Mouse (Mus musculus): ENCODE measurements around the gene Gpn3. TPM values are rescaled to one million over a fixed set of nuclear protein-coding genes. Genes with fewer than 3 reads are reported as not detected.

The Gpn3 gene
- polyA plus RNA-seq, 1 experiment from 2014 or later = 68.6 TPM

DNA sequence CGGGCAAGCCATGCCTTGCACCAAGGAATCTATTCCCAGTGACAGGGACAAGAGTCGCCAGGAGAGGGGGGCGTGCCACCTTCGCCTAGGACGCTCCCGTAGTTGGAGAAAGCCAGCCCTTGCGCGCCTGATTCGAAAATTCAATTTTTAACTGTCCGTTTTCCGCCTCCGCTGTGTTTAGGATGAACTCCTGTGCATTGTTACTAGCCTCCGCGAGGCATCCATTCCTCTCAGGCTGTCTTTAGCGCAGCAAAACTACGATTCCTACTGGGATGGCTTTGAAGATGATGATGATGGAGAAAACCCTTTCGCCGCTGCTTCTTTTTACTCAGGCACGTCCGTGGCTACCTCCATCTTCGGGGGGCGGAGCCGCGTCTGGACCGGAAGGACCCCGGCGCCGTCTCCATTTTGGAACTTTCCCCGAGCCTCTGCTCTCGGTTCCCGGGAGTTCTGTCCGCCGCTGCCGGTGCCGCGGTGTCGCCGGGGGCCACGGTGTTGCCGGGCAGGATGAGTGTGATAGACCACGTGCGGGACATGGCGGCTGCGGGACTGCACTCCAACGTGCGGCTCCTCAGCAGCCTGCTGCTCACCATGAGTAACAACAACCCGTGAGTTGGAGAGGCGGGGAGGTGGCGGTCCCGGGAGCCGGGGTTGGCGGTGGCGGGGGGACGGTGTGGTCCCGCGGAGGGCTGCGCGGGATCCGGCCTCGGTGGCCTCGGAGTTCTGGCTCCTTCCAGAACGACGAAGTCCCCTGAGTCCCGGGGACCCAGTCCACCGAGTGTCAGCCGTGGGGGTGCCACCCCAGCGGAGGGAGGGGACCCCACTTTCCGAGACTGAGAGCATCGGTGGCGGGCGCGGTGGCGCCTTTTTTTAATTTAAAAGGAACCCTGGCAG, 50.6 kb downstream of the Gpn3 start:
- peak overlapping the region; percentile 89 for H3K27ac ChIP-seq (ENCODE audit: low read length)
- no peaks in the 10 kb centered on the region for H3K36me3 ChIP-seq (ENCODE audit: control insufficient read depth, insufficient read depth)
- peak overlapping the region; percentile 96 for H3K9ac ChIP-seq (ENCODE audit: low read length)
- under 1% methylated on average over 73 of the region's 73 CpGs for WGBS
- no peaks in the 10 kb centered on the region for H3K9me3 ChIP-seq (replicated peaks; ENCODE audit: control insufficient read depth, low read length)
- peak overlapping the region; percentile 92 for H3K4me3 ChIP-seq (ENCODE audit: low read length)
- H3K4me2 ChIP-seq (ENCODE audit: low read depth, low read length) = peak overlapping the region; percentile 91
- peak; percentile 85 for ATAC-seq (replicated peaks; ENCODE audit: extremely low read depth, insufficient read depth, low FRiP score)
- H3K4me1 ChIP-seq (ENCODE audit: control insufficient read depth, insufficient read depth, low read length) = peaks cover 18% of the 10 kb centered on the region
- no peaks in the 10 kb centered on the region for H3K27me3 ChIP-seq (ENCODE audit: control insufficient read depth, insufficient read depth, low read length)

DNA sequence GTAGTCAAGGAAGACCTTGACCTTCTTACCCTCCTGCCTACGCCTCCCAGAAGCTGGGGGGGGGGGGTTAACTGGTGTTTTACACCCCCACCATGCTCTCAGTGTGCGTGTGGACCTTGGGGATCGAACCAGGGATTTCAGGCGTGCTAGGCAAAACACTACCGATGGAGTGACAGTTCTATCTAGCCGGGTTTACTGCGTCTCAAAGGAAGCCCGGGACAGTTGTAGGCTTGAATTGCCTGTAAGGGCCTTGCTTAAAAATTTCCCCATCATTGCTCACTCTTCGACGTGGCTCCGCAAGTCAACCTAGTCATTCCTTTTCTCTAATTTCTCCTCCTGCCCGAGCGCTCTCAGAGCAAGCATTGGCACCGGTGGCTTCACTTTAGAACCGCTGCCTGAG, 51.4 kb downstream of the Gpn3 start:
- Histone ChIP-seq H3K9ac (ENCODE audit: low read length) (peak overlapping the region; percentile 96), H3K4me3 (ENCODE audit: low read length) (peak overlapping the region; percentile 92), H3K36me3 (ENCODE audit: control insufficient read depth, insufficient read depth) (peaks cover under 1% of the 10 kb centered on the region), H3K4me2 (ENCODE audit: low read depth, low read length) (peak overlapping the region; percentile 91), H3K9me3 (replicated peaks; ENCODE audit: control insufficient read depth, low read length) (no peaks in the 10 kb centered on the region), H3K27me3 (ENCODE audit: control insufficient read depth, insufficient read depth, low read length) (no peaks in the 10 kb centered on the region), H3K27ac (ENCODE audit: low read length) (no peak overlapping the region), H3K4me1 (ENCODE audit: control insufficient read depth, insufficient read depth, low read length) (peaks cover 18% of the 10 kb centered on the region)
- no peak for ATAC-seq (replicated peaks; ENCODE audit: extremely low read depth, insufficient read depth, low FRiP score)
- WGBS = 22% methylated on average over 15 of the region's 15 CpGs

DNA sequence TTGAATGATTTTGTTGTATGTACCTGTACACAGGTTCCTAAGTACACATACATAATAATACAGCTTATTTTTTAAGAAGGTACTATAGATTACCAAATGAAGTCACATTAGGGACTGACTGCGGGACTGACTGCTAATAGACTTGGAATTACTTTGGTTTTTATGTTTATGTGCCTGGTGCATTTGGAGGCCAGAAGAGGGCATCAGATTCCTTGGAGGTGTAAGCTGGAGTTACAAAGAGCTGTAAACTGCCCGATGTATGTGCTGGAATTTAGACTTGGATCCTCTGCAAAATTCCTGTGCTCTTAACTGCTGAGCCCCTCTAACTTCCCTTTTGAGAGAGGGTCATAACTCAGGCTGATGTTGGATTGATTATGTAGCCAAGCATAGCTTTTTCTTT, 53.9 kb downstream of the Gpn3 start:
- ATAC-seq (replicated peaks; ENCODE audit: extremely low read depth, insufficient read depth, low FRiP score) = no peak
- Histone ChIP-seq H3K36me3 (ENCODE audit: control insufficient read depth, insufficient read depth) (peaks cover 21% of the 10 kb centered on the region), H3K27me3 (ENCODE audit: control insufficient read depth, insufficient read depth, low read length) (no peaks in the 10 kb centered on the region), H3K4me2 (ENCODE audit: low read depth, low read length) (no peak overlapping the region), H3K9me3 (replicated peaks; ENCODE audit: control insufficient read depth, low read length) (no peaks in the 10 kb centered on the region), H3K9ac (ENCODE audit: low read length) (no peak overlapping the region), H3K27ac (ENCODE audit: low read length) (no peak overlapping the region), H3K4me3 (ENCODE audit: low read length) (no peak overlapping the region), H3K4me1 (ENCODE audit: control insufficient read depth, insufficient read depth, low read length) (peaks cover 18% of the 10 kb centered on the region)
- WGBS = 73% methylated on average over 2 of the region's 2 CpGs

DNA sequence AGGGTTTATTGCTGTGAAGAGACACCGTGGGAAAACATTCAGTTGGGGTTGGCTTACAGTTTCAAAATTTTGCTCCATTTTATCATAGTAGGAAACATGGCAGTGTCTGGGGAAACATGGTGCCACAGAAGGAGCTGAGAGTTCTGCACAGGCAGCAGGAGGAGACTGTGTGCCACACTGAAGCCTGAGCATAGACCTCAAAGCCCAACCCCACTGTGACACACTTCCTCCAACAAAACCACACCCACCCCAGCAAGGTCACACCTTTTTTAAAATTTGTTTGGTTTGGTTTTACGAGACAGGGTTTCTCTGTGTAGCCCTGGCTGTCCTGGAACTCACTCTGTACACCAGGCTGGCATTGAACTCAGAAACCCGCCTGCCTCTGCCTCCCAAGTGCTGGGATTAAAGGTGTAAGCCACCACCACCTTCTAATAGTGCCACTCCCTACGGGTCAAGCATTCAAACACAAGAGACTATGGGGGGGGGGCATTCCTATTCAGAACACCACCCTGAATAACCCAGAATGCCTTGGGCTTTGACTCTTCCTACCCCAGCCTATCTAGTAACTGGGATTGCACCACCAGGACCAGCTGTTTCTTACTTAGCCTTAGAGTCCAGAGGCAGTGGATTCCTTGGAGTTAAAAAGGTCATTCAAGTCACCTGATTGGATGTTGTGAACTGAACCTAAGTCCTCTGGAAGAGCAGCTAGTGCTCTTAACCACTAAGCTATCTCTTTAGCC, 58.5 kb downstream of the Gpn3 start:
- H3K4me2 ChIP-seq (ENCODE audit: low read depth, low read length) = no peak overlapping the region
- H3K27ac ChIP-seq (ENCODE audit: low read length) = no peak overlapping the region
- no peak overlapping the region for H3K9ac ChIP-seq (ENCODE audit: low read length)
- H3K36me3 ChIP-seq (ENCODE audit: control insufficient read depth, insufficient read depth) = peaks cover 66% of the 10 kb centered on the region
- 90% methylated on average over 4 of the region's 4 CpGs for WGBS
- H3K27me3 ChIP-seq (ENCODE audit: control insufficient read depth, insufficient read depth, low read length) = no peaks in the 10 kb centered on the region
- peaks cover 2% of the 10 kb centered on the region; the same call in 1 of the 2 replicates for H3K4me1 ChIP-seq (ENCODE audit: control insufficient read depth, insufficient read depth, low read length)
- ATAC-seq (replicated peaks; ENCODE audit: extremely low read depth, insufficient read depth, low FRiP score) = no peak
- H3K4me3 ChIP-seq (ENCODE audit: low read length) = no peak overlapping the region
- H3K9me3 ChIP-seq (replicated peaks; ENCODE audit: control insufficient read depth, low read length) = no peaks in the 10 kb centered on the region

DNA sequence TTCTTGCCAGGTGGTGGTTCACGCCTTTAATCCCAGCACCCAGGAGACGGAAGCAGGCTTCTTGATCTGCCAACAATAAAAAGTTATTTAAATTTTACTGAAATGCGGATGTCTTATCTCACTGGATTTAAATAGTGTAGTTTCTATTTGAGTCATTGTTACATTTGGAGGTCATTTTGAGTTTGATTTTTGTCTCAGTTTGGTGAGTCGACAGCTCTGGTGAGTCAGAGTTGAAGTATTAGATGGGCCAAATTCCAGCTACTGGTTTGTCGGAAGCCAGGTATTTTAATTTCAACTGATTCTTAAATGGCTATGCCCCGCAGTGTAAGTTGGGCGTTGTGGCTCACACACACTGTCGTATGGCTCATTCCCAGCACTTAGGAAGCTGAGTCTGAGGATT, 59.5 kb downstream of the Gpn3 start:
- no peak for ATAC-seq (replicated peaks; ENCODE audit: extremely low read depth, insufficient read depth, low FRiP score)
- H3K27ac ChIP-seq (ENCODE audit: low read length) = no peak overlapping the region
- H3K9ac ChIP-seq (ENCODE audit: low read length) = no peak overlapping the region
- no peak overlapping the region for H3K4me3 ChIP-seq (ENCODE audit: low read length)
- WGBS = 72% methylated on average over 8 of the region's 8 CpGs
- H3K9me3 ChIP-seq (replicated peaks; ENCODE audit: control insufficient read depth, low read length) = no peaks in the 10 kb centered on the region
- no peak overlapping the region for H3K4me2 ChIP-seq (ENCODE audit: low read depth, low read length)
- peaks cover 2% of the 10 kb centered on the region; the same call in 1 of the 2 replicates for H3K4me1 ChIP-seq (ENCODE audit: control insufficient read depth, insufficient read depth, low read length)
- H3K27me3 ChIP-seq (ENCODE audit: control insufficient read depth, insufficient read depth, low read length) = no peaks in the 10 kb centered on the region
- peaks cover 76% of the 10 kb centered on the region for H3K36me3 ChIP-seq (ENCODE audit: control insufficient read depth, insufficient read depth)

Other genes starting within 250 kb of the Gpn3 start
- gene Ccdc63, start 231.1 kb upstream of the Gpn3 start, polyA plus RNA-seq (2015; fragmentation: Nextera tagmentation; extraction: Ambion mirVana) = 0.12 and 0.56 TPM in 2 replicates
- 237 and 248 TPM in 2 replicates for gene Ppp1cc, start 213.6 kb upstream of the Gpn3 start, polyA plus RNA-seq (2015; fragmentation: Nextera tagmentation; extraction: Ambion mirVana)
- gene Hvcn1, start 165.1 kb upstream of the Gpn3 start, polyA plus RNA-seq (2015; fragmentation: Nextera tagmentation; extraction: Ambion mirVana) = 3.8 and 5.7 TPM in 2 replicates
- 2.9 and 3.2 TPM in 2 replicates for gene Tctn1, start 107.4 kb upstream of the Gpn3 start, polyA plus RNA-seq (2015; fragmentation: Nextera tagmentation; extraction: Ambion mirVana)
- gene Pptc7, start 87.5 kb upstream of the Gpn3 start, polyA plus RNA-seq (2015; fragmentation: Nextera tagmentation; extraction: Ambion mirVana) = 15.0 and 15.5 TPM in 2 replicates
- gene Rad9b, start 17.6 kb upstream of the Gpn3 start, polyA plus RNA-seq (2015; fragmentation: Nextera tagmentation; extraction: Ambion mirVana) = 8.1 and 11.0 TPM in 2 replicates
- gene Vps29, start 17.5 kb upstream of the Gpn3 start, polyA plus RNA-seq (2015; fragmentation: Nextera tagmentation; extraction: Ambion mirVana) = 198 and 200 TPM in 2 replicates
- 50.7 and 51.7 TPM in 2 replicates for gene Fam216a, start 488 bp downstream of the Gpn3 start, polyA plus RNA-seq (2015; fragmentation: Nextera tagmentation; extraction: Ambion mirVana)
- gene Arpc3, start 20.0 kb downstream of the Gpn3 start, polyA plus RNA-seq (2015; fragmentation: Nextera tagmentation; extraction: Ambion mirVana) = 97.0 and 118 TPM in 2 replicates
- gene Anapc7, start 49.8 kb downstream of the Gpn3 start, polyA plus RNA-seq (2015; fragmentation: Nextera tagmentation; extraction: Ambion mirVana) = 39.4 and 40.2 TPM in 2 replicates
- 306 and 316 TPM in 2 replicates for gene Atp2a2, start 130.3 kb downstream of the Gpn3 start, polyA plus RNA-seq (2015; fragmentation: Nextera tagmentation; extraction: Ambion mirVana)
- gene Ift81, start 242.6 kb downstream of the Gpn3 start, polyA plus RNA-seq (2015; fragmentation: Nextera tagmentation; extraction: Ambion mirVana) = 30.6 and 33.1 TPM in 2 replicates